Mouse (Mus musculus) induced T-regulatory cell, adult 2 months (primary cell): Measurements from ENCODE around the gene Lgalsl.
A peak's percentile ranks its signal among the peaks of the same experiment; 100 is the strongest.

Experiments
- DNase-seq: peaks from one replicate; pipeline ENCODE4 v3.0.0-alpha.2; 2012; ENCODE audit warnings: low read depth

Lgalsl gene

DNA sequence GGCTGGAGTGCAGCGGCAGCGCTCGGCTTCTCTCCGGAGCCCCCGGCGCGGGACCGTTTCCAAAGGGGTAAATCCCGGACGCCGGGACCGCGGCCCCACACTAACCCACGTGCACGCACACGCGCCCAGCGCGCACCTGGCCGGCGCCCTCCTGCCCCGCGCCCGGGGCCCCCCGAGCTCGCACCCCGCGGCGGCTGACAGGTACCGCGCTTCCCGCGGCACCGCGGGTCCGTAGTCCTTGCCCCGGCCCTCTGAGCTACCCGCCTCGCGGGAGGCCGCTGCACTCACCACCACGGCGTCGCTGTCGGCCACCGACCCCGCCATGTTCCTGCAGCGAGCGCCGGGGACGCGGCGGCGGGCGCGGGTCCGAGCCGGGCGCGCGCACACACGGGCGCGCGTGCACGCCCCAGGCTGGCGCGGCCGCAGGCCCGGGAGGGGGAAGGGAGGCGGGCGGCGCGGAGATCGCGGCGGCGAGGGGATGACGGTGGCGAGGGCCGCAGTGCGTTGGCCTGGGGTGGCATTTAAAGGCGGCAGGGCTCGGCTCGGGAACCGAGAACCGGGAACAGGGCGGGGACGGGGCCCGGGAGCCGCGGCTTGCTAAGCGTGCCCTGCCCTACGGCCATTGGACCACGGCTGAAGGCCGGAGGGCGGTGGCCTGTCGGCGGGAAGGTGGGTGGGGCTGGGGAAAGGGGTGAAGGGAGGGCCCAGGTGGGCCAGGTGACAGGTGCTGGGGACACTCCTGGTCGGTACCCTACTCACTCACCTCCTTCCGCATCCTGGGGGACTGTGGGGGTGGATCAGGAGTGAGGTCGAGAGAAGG is at the start of gene Lgalsl:
Gene Lgalsl, minus strand, starts transcription at position 371 of the 820 bp plus-strand sequence.
- DNase-seq = peak; percentile 66

GRCm38 (mm10) chr11:20878644-20879043 is 47.8 kb upstream of the Lgalsl start:
- DNase-seq = no peak

- no peak for DNase-seq
Observed at GRCm38 (mm10) chr11:20877578-20878096, 46.8 kb upstream of the Lgalsl start.

DNA sequence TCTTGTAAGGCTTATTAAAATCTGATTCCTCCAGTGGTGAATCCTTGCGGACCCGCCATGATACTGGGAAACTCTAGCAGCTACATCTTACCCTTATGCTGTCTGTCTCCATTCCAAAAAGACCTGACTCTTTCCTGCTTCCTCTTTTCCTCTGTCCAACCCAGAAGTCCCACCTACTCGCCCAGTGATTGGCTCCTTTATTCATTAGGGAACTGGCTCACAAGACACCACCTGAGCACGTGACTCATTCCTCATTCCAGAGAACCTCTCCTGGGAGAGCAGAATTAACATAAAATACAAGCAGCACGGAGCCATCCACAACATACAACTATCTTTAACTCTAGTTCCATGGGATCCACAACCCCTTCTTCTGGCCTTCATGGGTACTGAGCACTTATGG is 42.5 kb upstream of the Lgalsl start:
- no peak for DNase-seq

DNA sequence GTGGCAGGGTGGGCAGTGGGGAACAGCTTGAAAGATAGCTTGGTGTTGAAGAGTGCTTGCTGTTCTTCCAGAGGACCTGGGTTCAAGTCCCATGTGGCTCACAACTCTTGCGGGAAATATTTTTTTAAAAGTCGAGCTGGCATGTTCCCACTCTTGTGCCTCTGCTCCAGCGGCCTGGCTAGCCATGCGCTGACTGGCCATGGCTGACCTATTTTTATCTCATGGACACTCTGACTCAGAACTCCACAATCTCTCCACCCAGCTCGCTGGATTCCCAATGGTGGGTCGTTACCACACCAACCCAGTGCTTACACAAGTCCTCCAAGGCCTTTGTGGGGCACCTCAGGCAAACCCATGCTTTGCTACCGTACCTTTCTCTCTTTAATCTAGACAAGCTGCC is 42.1 kb upstream of the Lgalsl start:
- DNase-seq = no peak

- no peak for DNase-seq
Observed at GRCm38 (mm10) chr11:20872444-20872843, 41.6 kb upstream of the Lgalsl start.

DNA sequence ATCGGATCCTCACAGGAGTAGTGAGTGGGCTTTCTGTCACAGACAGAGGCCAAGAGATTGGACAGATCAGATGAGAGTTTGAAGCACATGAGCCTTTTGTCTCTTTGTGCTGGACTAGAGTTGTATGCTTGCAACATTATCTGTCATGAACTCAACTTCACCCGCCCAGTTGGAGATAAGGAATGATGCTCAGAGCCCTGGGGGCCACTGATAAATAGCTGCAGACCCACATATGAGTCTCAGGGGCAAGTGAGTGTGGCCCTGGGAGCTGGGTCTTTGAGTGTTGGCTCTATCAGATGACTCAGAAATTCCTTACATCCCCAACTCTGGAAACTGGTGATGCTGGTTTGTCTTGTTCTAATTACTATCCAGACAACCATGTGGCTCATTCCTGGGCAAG is 39.1 kb upstream of the Lgalsl start:
- DNase-seq = no peak

- DNase-seq = peak; percentile 10
Observed at GRCm38 (mm10) chr11:20865450-20865849, 34.6 kb upstream of the Lgalsl start.

GRCm38 (mm10) chr11:20864647-20865046 is 33.8 kb upstream of the Lgalsl start:
- DNase-seq = no peak

- DNase-seq = no peak
Observed at GRCm38 (mm10) chr11:20862101-20862500, 31.2 kb upstream of the Lgalsl start.

DNA sequence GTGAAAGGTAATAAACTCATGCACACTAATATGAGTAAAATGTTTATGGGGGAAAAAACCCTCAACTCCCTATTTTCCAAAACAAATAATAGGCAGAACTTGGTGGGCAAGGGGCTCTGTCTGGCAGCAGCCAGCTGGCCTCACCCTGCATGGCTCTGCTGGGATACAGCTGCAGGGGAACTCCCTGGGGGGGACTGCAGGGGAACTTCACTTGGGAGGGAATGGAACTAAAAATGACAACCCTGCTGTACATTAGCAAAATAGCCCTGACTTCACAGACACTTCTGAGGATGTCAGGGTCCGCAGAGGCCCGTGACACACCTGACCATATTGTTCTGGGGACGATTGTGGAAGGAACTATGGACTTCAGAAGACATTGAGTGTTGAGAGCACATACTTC is 29.5 kb upstream of the Lgalsl start:
- no peak for DNase-seq

DNA sequence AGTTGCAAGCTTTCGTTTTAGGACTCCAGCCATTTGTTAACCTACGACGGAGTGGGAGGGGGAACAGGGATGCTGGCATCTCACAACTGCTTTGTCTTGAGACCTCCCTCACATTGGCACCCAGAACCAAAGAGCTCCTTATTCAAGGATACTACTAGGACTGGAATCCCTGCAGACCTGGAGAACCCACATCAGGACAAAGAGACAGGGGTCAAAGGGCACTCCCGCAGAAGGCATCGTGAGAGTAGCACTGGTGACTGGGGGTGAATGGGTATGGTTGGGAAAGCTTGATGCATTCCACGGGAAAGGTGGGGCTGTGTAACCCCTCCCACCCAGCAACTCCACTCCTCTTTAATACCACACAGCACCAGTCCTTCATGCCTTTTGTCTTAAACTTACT is 29.0 kb upstream of the Lgalsl start:
- DNase-seq = no peak

DNA sequence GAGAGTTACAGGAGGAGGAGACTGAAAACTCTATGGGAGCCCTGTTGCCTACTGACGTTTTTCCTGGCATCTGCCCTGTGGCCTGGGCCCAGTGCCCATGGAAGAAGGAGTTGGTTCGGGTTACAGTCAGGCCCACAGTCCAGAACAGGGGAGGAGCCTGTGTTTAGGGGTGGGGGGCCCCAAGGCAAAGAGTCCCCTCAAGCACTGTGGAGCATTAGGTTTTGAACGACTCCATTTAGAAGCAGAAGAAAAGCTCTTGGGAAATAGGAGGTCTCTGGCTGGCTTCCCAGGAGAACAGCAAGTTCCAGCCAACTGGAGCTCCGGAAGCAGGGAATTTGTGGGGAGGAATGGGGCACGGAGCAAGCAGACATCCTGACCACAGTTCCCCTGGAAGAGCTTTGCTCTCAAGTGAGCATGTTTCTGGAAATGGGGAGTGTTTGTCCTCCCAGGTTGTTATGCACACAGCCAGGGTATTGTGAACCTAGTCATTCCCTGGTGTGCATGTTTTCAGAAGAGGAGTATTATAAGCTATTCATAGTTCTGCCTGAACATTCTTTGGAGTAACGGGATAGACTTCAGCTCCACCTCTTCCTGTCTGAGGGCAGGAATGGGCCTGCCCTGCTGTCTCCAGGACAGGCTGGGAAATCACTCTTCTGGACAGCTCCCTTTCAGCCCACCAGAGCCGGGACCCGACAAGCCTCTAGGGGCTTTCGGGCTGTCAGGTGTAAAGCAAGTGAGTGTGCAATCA is 28.2 kb upstream of the Lgalsl start:
- DNase-seq = no peak

DNA sequence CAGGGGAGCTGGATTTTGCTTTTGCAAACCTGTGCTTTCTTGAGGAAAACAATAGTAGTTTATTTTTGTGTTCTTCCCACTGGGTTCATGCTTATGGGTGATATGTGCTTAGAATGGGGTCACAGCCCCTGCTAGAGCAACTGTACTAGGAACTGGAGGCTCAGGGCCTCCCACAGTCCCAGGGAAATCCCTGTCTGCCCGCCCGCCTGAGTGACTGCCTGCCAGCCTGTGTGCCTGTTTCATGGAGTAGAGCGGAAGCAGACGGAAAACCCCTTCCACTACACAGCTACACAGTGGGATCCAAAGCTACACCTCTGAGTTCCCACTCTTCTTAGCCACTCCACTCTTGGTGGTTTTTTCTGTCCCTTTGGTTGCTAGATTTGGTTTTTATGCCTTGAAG is 27.1 kb upstream of the Lgalsl start:
- no peak for DNase-seq

- no peak for DNase-seq
Observed at GRCm38 (mm10) chr11:20854032-20854741, 23.3 kb upstream of the Lgalsl start.

DNA sequence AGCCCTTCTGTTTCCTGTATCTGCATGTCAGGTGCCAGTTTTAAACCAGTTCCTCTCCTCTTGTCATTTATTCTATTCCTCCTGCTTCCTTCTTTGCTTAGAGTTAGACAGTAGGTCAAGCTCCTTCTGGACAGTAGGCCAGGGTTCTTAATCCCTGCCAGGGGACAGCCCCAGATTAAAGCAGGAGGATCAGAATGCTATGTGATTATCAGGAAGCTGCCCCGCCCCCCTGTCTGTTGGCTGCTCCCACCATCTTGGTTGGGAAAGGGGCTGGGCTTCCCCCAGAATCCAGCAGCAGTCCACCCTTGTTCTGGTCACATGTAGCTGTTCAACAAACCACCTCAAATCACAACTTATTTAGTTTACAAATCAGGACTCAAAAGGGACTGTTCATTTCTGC is 19.3 kb upstream of the Lgalsl start:
- no peak for DNase-seq

- no peak for DNase-seq
Observed at GRCm38 (mm10) chr11:20849403-20849802, 18.5 kb upstream of the Lgalsl start.

GRCm38 (mm10) chr11:20837366-20837765 is 6.5 kb upstream of the Lgalsl start:
- DNase-seq = no peak

DNA sequence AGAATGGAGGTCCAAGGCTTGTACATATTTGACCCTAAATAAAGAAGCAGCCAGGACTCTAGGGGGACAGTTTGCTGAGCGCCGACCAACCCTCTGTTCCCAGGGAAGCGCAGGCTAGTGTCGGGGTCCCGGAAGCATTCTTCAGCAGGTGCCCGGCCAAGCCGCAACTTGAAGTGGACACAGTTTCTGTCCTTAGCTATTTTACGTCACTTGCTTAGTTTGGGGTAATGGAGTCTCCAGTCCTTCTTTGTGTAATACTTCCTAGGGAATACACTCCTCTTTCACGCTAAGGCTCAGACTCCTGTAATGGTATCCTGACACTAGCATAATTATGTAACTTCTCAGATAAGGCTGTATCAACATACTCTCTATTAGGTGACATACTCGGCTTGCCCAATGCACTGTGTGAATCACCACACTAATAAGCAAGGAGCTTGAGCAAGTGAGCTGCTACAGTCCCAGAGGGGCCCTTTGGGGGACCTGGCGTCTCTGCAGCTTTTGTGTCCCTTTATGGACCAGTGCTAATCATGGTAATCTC is 813 bp upstream of the Lgalsl start:
- DNase-seq = no peak

DNA sequence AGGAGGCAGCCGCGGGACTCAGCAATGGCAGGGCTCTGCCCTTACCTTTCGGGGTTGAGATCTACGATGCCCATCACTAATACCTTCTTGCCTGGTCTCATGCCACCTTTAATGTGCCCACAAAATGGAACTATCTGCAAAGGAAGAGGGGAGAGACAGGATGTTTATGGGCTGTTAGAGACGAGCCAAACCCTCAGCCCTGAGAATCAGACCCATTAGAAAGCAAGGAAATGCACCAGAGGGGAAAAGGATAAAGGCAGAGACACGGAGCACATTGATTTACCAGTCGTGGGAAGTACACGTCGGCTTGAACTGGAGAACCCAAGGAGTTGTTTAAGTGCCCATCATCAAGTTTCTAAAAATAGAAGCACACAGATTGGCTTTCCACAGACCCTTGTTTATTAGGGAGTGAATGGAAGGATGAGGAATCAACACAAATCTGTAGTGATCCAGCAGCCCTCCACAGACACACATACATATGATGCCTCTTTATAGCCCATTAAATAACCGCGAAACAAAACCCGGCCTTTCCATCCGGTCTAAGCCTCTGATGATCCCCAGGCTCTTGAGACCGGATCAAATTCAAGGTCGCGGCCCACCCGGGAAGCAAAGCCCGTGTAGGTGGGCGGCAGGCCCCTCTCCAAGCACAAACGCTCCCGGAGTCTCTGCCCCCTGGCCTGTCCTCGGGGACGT is 717 bp downstream of the Lgalsl start:
- peak; percentile 36 for DNase-seq

GRCm38 (mm10) chr11:20829056-20829686 is 1.7 kb downstream of the Lgalsl start:
- no peak for DNase-seq
